Comparison of ENCODE assay signal across 19 mouse cellular contexts in the genomic region with DNA sequence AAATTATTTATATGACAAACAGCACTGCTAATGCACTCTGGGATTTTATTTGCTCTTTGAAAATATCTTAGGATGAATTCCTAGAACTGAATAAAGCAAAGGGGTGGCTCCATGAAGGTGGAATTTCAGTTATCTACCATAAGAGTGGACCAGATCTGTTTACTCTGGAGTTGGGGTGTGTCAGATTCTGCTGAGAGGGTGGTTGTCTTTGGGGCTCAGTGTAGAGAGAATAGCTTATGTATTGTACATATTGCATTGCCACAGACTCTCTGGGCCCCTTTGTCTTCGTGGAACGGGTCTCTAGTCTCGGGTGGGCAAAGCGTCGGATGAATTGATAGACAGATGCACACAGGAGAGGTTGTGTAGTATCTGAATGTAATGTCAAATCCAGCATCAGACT.
"Had no signal": no experiment of that assay in that cellular context is flagged by ENCODE, and none has a peak within 500 bp of the region (broad histone marks: within the 10 kb centered on the region; RNA-seq: fewer than 3 reads in every experiment).

No protein-coding gene starts in this region.

- H3K4me3 ChIP-seq: midbrain, embryonic 10.5 days; midbrain, embryonic 12.5 days; myocyte; neural tube, embryonic 13.5 days; neural tube, embryonic 15.5 days had no signal

- H3K4me1 ChIP-seq: midbrain, embryonic 10.5 days; midbrain, embryonic 12.5 days; neural tube, embryonic 13.5 days; neural tube, embryonic 15.5 days had no signal

- H3K9me3 ChIP-seq: midbrain, embryonic 10.5 days; midbrain, embryonic 12.5 days; neural tube, embryonic 13.5 days; neural tube, embryonic 15.5 days had no signal

- H3K27ac ChIP-seq: midbrain, embryonic 10.5 days; midbrain, embryonic 12.5 days; neural tube, embryonic 13.5 days; neural tube, embryonic 15.5 days had no signal

- H3K27me3 ChIP-seq: midbrain, embryonic 12.5 days; neural tube, embryonic 13.5 days; neural tube, embryonic 15.5 days had no signal

- H3K36me3 ChIP-seq: midbrain, embryonic 10.5 days; midbrain, embryonic 12.5 days; neural tube, embryonic 13.5 days; neural tube, embryonic 15.5 days had no signal

- ATAC-seq: midbrain, embryonic 16.5 days had no signal

- DNase-seq: lung, adult 18-20 months; lung, embryonic 14.5 days; lung, postnatal 10 days; lung, postnatal 4 days; midbrain, embryonic 14.5 days; retina, postnatal 1 day; right cerebral cortex, adult 18-20 months; right cerebral cortex, postnatal 25 days; right cerebral cortex, postnatal 4 days; spleen, adult 18-20 months; thymus, adult 2 months; thymus, postnatal 25 days; thymus, postnatal 4 days had no signal

- H3K4me2 ChIP-seq: lung, embryonic 14.5 days; midbrain, embryonic 12.5 days; neural tube, embryonic 13.5 days; neural tube, embryonic 15.5 days had no signal

- H3K9ac ChIP-seq: lung, embryonic 14.5 days; midbrain, embryonic 12.5 days; neural tube, embryonic 13.5 days; neural tube, embryonic 15.5 days had no signal
